Mouse (Mus musculus) small intestine, adult 2 months (tissue): Measurements from ENCODE around the gene St6galnac3. TPM values are rescaled to one million over a fixed set of nuclear protein-coding genes. Genes with fewer than 3 reads are reported as not detected.

Experiments used
- H3K27ac ChIP-seq: fragments of 200-500 bp; 2 replicates; pipeline ENCODE4 v1.5.1; 2012; ENCODE audit warnings: low read depth, low read length, control low read depth, inconsistent platforms; ENCODE audit not compliant: insufficient read depth
- H3K27me3 ChIP-seq: fragments of 200-500 bp; 2 replicates; pipeline ENCODE4 v1.6.1; 2012; ENCODE audit warnings: mild to moderate bottlenecking, moderate library complexity, low read length, inconsistent platforms; ENCODE audit not compliant: control insufficient read depth, insufficient read depth
- H3K36me3 ChIP-seq: fragments of 200-500 bp; 2 replicates; pipeline ENCODE4 v1.6.1; 2012; ENCODE audit warnings: mild to moderate bottlenecking, low read length, control low read depth, inconsistent platforms; ENCODE audit not compliant: control insufficient read depth, insufficient read depth
- H3K4me1 ChIP-seq: fragments of 200-500 bp; 2 replicates; pipeline ENCODE4 v1.6.1; 2012; ENCODE audit warnings: low read length, inconsistent platforms, mixed read lengths; ENCODE audit not compliant: control insufficient read depth, insufficient read depth, insufficient read length
- H3K4me3 ChIP-seq: fragments of 200-500 bp; 2 replicates; pipeline ENCODE4 v1.5.1; 2012; ENCODE audit warnings: low read depth, mild to moderate bottlenecking, control low read depth, inconsistent platforms, low read length, moderate library complexity
- CTCF ChIP-seq: fragments of 200-500 bp; IDR thresholded peaks from 2 replicates; pipeline ENCODE4 v1.5.1; 2012; ENCODE audit warnings: low read depth, mild to moderate bottlenecking, control low read depth, inconsistent platforms, low read length, moderate library complexity, mixed read lengths; ENCODE audit not compliant: insufficient replicate concordance, insufficient read length; ENCODE audit errors: extremely low read depth
- POLR2A ChIP-seq: fragments of 200-500 bp; IDR thresholded peaks from 2 replicates; pipeline ENCODE4 v1.6.1; 2012; ENCODE audit warnings: low read depth, mild to moderate bottlenecking, control low read depth, inconsistent platforms, low read length, moderate library complexity
- WGBS: fragments of 180-500 bp; shearing (Covaris S2); methylation state at CpG from one replicate; pipeline ENCODE4 v1.1.7; 2018; 5-methylcytosine and 5-hydroxymethylcytosine counted together
- polyA plus RNA-seq: library from polyadenylated mRNA; depleted of rRNA; stranded (reverse); fragments of >200 nt; gene quantifications from 2 replicates; pipeline ENCODE4 v1.2.3, GENCODE M21; 2012

The St6galnac3 gene
- polyA plus RNA-seq, 1 experiment = 1.1 TPM

GRCm38 (mm10) chr3:153289971-153290370, 435.0 kb downstream of the St6galnac3 start:
- H3K36me3 ChIP-seq = no peaks in the 10 kb centered on the region
- no peak for TF ChIP-seq CTCF
- 91% methylated on average over 4 of the region's 4 CpGs for WGBS

GRCm38 (mm10) chr3:153287564-153287963, 437.4 kb downstream of the St6galnac3 start:
- Histone ChIP-seq H3K4me3 (no peak overlapping the region), H3K4me1 (no peaks in the 10 kb centered on the region), H3K27ac (no peak overlapping the region), H3K36me3 (no peaks in the 10 kb centered on the region), H3K27me3 (no peaks in the 10 kb centered on the region)
- WGBS = 87% methylated on average over 4 of the region's 4 CpGs
- no peak for TF ChIP-seq CTCF
- TF ChIP-seq POLR2A = no peak

More at GRCm38 (mm10) chr3:153289971-153290370, 435.0 kb downstream of the St6galnac3 start:
- no peaks in the 10 kb centered on the region for H3K27me3 ChIP-seq
- no peak overlapping the region for H3K27ac ChIP-seq
- no peaks in the 10 kb centered on the region for H3K4me1 ChIP-seq
- no peak overlapping the region for H3K4me3 ChIP-seq

- Histone ChIP-seq H3K36me3 (no peaks in the 10 kb centered on the region), H3K27ac (no peak overlapping the region), H3K4me1 (peaks cover 2% of the 10 kb centered on the region; the same call in 1 of the 2 replicates), H3K27me3 (no peaks in the 10 kb centered on the region), H3K4me3 (no peak overlapping the region)
- no peak for TF ChIP-seq POLR2A
- TF ChIP-seq CTCF = no peak
- 92% methylated on average over 6 of the region's 6 CpGs for WGBS
Measured at GRCm38 (mm10) chr3:153287081-153287480, 437.9 kb downstream of the St6galnac3 start.

- Histone ChIP-seq H3K27ac (no peak overlapping the region), H3K27me3 (no peaks in the 10 kb centered on the region), H3K4me3 (no peak overlapping the region), H3K4me1 (peaks cover 2% of the 10 kb centered on the region; the same call in 1 of the 2 replicates), H3K36me3 (no peaks in the 10 kb centered on the region)
- WGBS = 56% methylated on average over 16 of the region's 16 CpGs
- TF ChIP-seq CTCF (no peak), POLR2A (no peak)
Measured at GRCm38 (mm10) chr3:153282123-153282765, 442.7 kb downstream of the St6galnac3 start.

- H3K27me3 ChIP-seq = no peaks in the 10 kb centered on the region
- H3K4me3 ChIP-seq = no peak overlapping the region
- 39% methylated on average over 5 of the region's 5 CpGs for WGBS
- no peaks in the 10 kb centered on the region for H3K36me3 ChIP-seq
- H3K4me1 ChIP-seq = peaks cover 2% of the 10 kb centered on the region; the same call in 1 of the 2 replicates
- TF ChIP-seq POLR2A (no peak), CTCF (no peak)
- H3K27ac ChIP-seq = no peak overlapping the region
Measured at GRCm38 (mm10) chr3:153278249-153278648, 446.7 kb downstream of the St6galnac3 start.

GRCm38 (mm10) chr3:153277389-153277999, 447.5 kb downstream of the St6galnac3 start:
- no peak overlapping the region for H3K4me3 ChIP-seq
- WGBS = 73% methylated on average over 16 of the region's 16 CpGs
- H3K27ac ChIP-seq = no peak overlapping the region
- no peaks in the 10 kb centered on the region for H3K27me3 ChIP-seq
- H3K36me3 ChIP-seq = no peaks in the 10 kb centered on the region
- TF ChIP-seq POLR2A (no peak), CTCF (no peak)
- H3K4me1 ChIP-seq = peaks cover 2% of the 10 kb centered on the region; the same call in 1 of the 2 replicates

GRCm38 (mm10) chr3:153276830-153277388, 448.1 kb downstream of the St6galnac3 start:
- Histone ChIP-seq H3K36me3 (no peaks in the 10 kb centered on the region), H3K4me1 (no peaks in the 10 kb centered on the region), H3K4me3 (no peak overlapping the region), H3K27ac (no peak overlapping the region), H3K27me3 (no peaks in the 10 kb centered on the region)
- TF ChIP-seq CTCF = no peak
- TF ChIP-seq POLR2A = no peak
- 52% methylated on average over 16 of the region's 16 CpGs for WGBS
